Comparison of ENCODE assay signal across 9 mouse cellular contexts in the genomic region with DNA sequence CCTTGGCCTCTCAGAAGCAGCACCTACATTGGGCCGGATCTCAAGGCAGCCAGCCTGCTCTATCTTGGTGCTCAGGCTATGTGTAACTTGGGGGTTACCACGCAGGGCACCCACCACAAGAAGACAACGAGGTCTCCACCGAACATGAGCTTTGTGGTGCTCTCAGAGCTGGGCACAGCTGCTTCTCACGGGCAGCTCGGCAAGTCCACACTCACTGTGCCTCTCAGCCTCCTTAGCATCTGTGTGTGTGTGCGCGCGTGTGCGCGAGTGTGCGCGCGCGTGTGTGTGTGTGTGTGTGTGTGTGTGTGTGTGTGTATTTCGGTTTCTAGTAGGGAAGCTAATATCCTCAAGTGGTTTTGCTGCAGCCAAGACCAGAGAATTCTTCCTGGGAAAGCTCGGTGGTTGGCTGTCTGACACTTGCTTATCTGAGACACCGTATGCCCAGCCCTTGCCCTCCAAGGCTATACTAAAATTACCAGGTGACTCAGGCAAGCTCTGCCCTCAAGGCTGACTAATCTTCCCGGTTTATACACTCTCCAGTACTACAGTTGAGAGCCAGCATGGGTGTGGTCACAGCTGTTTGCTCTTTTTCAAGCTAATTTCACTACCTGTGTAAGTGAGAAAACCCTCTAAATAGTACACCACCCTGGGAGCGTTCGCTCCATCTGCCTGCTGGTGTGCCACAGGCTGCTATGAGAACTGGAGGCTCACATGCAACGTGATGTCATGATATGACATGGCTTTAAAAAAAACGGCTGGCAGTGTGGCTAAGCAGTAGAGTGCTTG. TPM values are rescaled to one million over a fixed set of nuclear protein-coding genes. Genes with fewer than 3 reads are reported as not detected.
DNase-seq lines count a peak whose midpoint lies in the region; ATAC-seq lines count a peak whose summit lies in the region.
"Had no signal": no experiment of that assay in that cellular context is flagged by ENCODE, and none has a peak within 500 bp of the region (broad histone marks: within the 10 kb centered on the region; RNA-seq: fewer than 3 reads in every experiment).

No protein-coding gene starts in this region.

- H3K4me2 ChIP-seq in hindbrain, embryonic 12.5 days (replicated peaks), result no peak overlapping the region
- no peak overlapping the region for H3K4me2 ChIP-seq in intestine, embryonic 15.5 days (replicated peaks)

- no peak for ATAC-seq in hindbrain, embryonic 12.5 days (ENCODE audit: low FRiP score)
- ATAC-seq in intestine, embryonic 15.5 days, result peak; percentile 92
- ATAC-seq in megakaryocyte-erythroid progenitor cell, adult 5-6 weeks (replicated peaks; ENCODE audit: low FRiP score, low TSS enrichment, poor library complexity, severe bottlenecking), result peak; percentile 93
- no peak; the same call in 1 of the 2 replicates for ATAC-seq in granulocyte monocyte progenitor cell, adult 5-6 weeks (replicated peaks; ENCODE audit: poor library complexity, severe bottlenecking)
- ATAC-seq: activated CD4-positive, CD25-positive, alpha-beta regulatory T cell, adult 4 months had no signal

- H3K9ac ChIP-seq in hindbrain, embryonic 12.5 days, result no peak overlapping the region
- no peak overlapping the region for H3K9ac ChIP-seq in intestine, embryonic 15.5 days

- no peaks in the 10 kb centered on the region for H3K36me3 ChIP-seq in hindbrain, embryonic 10.5 days
- H3K36me3 ChIP-seq in hindbrain, embryonic 12.5 days, result no peaks in the 10 kb centered on the region
- no peaks in the 10 kb centered on the region for H3K36me3 ChIP-seq in intestine, embryonic 15.5 days

- 88% methylated on average over 23 of the region's 23 CpGs for WGBS in hindbrain, embryonic 10.5 days
- WGBS in hindbrain, embryonic 12.5 days, result 92% methylated on average over 23 of the region's 23 CpGs
- WGBS in intestine, embryonic 15.5 days, result 77% methylated on average over 23 of the region's 23 CpGs

- 0 out of 2 replicates have a peak, but pooled peaks cover 7% of the 10 kb centered on the region for H3K27me3 ChIP-seq in hindbrain, embryonic 10.5 days (ENCODE audit: insufficient read depth, poor library complexity, severe bottlenecking)
- H3K27me3 ChIP-seq in hindbrain, embryonic 12.5 days, result no peaks in the 10 kb centered on the region
- H3K27me3 ChIP-seq in intestine, embryonic 15.5 days (replicated peaks), result no peaks in the 10 kb centered on the region

- 0 out of 2 replicates have a peak overlapping the region, but pooled peaks have one; percentile 50 for H3K27ac ChIP-seq in hindbrain, embryonic 10.5 days
- H3K27ac ChIP-seq in hindbrain, embryonic 12.5 days, result no peak overlapping the region
- H3K27ac ChIP-seq in intestine, embryonic 15.5 days, result no peak overlapping the region

- H3K9me3 ChIP-seq in hindbrain, embryonic 10.5 days, result no peaks in the 10 kb centered on the region
- no peaks in the 10 kb centered on the region for H3K9me3 ChIP-seq in hindbrain, embryonic 12.5 days (replicated peaks)
- no peaks in the 10 kb centered on the region for H3K9me3 ChIP-seq in intestine, embryonic 15.5 days

- DNase-seq in hindbrain, embryonic 10.5 days (ENCODE audit: low spot score), result no peak
- peak; percentile 56 for DNase-seq in adrenal gland, postnatal 14 days
- DNase-seq in kidney, adult 9 months, result no peak
- DNase-seq in embryo, embryonic 10 days (ENCODE audit: low spot score), result no peak

- peaks cover 24% of the 10 kb centered on the region for H3K4me1 ChIP-seq in hindbrain, embryonic 10.5 days (replicated peaks)
- peaks cover 8% of the 10 kb centered on the region for H3K4me1 ChIP-seq in hindbrain, embryonic 12.5 days
- 0 out of 2 replicates have a peak, but pooled peaks cover 11% of the 10 kb centered on the region for H3K4me1 ChIP-seq in intestine, embryonic 15.5 days (replicated peaks)

- no peak overlapping the region for H3K4me3 ChIP-seq in hindbrain, embryonic 10.5 days
- no peak overlapping the region for H3K4me3 ChIP-seq in hindbrain, embryonic 12.5 days
- no peak overlapping the region for H3K4me3 ChIP-seq in intestine, embryonic 15.5 days (replicated peaks)

RNA-seq across cellular contexts. Expression of a gene that starts 6.8 kb away (rescaled TPM):
- polyA plus RNA-seq in hindbrain, embryonic 10.5 days (2016; fragmentation: Nextera tagmentation; extraction: Ambion mirVana), result 7.2 and 7.5 TPM in 2 replicates
- 5.0 and 6.5 TPM in 2 replicates for polyA plus RNA-seq in hindbrain, embryonic 12.5 days (2016; fragmentation: Nextera tagmentation; extraction: Ambion mirVana)
- 10.6 and 13.8 TPM in 2 replicates for total RNA-seq in adrenal gland, postnatal 14 days (2021)
- polyA plus RNA-seq in intestine, embryonic 15.5 days (2015; fragmentation: Nextera tagmentation; extraction: Ambion mirVana), result 5.4 and 5.6 TPM in 2 replicates
- 7.4 and 10.8 TPM in 2 replicates for total RNA-seq in megakaryocyte-erythroid progenitor cell, adult 5-6 weeks (2014; fragmentation: Nextera tagmentation)
- 2.3 and 7.7 TPM in 2 replicates for total RNA-seq in megakaryocyte-erythroid progenitor cell, adult 5-6 weeks (2017)
- total RNA-seq in granulocyte monocyte progenitor cell, adult 5-6 weeks (2014; fragmentation: Nextera tagmentation), result 35.6 and 40.0 TPM in 2 replicates
- 33.5 and 33.6 TPM in 2 replicates for total RNA-seq in granulocyte monocyte progenitor cell, adult 5-6 weeks (2017)

RNA-seq across cellular contexts. Expression of a gene that starts 51.6 kb away (rescaled TPM):
- 19.4 and 19.9 TPM in 2 replicates for polyA plus RNA-seq in hindbrain, embryonic 10.5 days (2016; fragmentation: Nextera tagmentation; extraction: Ambion mirVana)
- polyA plus RNA-seq in hindbrain, embryonic 12.5 days (2016; fragmentation: Nextera tagmentation; extraction: Ambion mirVana), result 29.7 and 32.1 TPM in 2 replicates
- total RNA-seq in adrenal gland, postnatal 14 days (2021), result 40.7 and 42.9 TPM in 2 replicates
- 45.5 and 48.0 TPM in 2 replicates for polyA plus RNA-seq in intestine, embryonic 15.5 days (2015; fragmentation: Nextera tagmentation; extraction: Ambion mirVana)
- 24.9 and 35.7 TPM in 2 replicates for total RNA-seq in megakaryocyte-erythroid progenitor cell, adult 5-6 weeks (2014; fragmentation: Nextera tagmentation)
- 41.1 and 46.9 TPM in 2 replicates for total RNA-seq in megakaryocyte-erythroid progenitor cell, adult 5-6 weeks (2017)
- 18.6 and 30.9 TPM in 2 replicates for total RNA-seq in granulocyte monocyte progenitor cell, adult 5-6 weeks (2014; fragmentation: Nextera tagmentation)
- 44.5 and 47.2 TPM in 2 replicates for total RNA-seq in granulocyte monocyte progenitor cell, adult 5-6 weeks (2017)

Comparison
In these comparisons a context has a peak if more than half of its experiments do, and no peak if none do; other contexts are left out.
1. ATAC-seq: peak in intestine, embryonic 15.5 days (single experiment) and megakaryocyte-erythroid progenitor cell, adult 5-6 weeks (single experiment); none in hindbrain, embryonic 12.5 days (single experiment) and granulocyte monocyte progenitor cell, adult 5-6 weeks (single experiment).